Mouse (Mus musculus): ENCODE data around the gene Xpo4.

DNA sequence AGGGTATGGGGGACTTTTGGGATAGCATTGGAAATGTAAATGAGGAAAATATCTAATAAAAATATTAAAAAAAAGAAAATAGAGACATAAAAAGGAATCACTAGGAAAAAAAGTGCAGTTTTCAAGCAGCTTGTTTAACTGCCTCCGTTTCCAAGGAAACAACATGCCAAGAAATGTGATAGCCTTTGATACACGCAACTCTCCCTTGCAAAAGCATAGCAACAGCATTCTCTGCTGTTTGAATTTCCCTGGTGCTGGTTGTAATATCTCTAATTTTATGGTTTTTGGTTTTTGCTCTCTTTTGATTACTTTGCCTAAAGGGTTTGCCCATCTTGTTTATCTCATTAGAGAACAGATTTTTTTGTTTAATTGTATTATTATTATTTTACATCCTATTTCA lies 10.3 kb upstream of the Xpo4 start:
- TF ChIP-seq GATA1 (IDR thresholded peaks at IDR 0.05; ENCODE audit: borderline replicate concordance, low read length) (no peak), FLI1 (IDR thresholded peaks at IDR 0.05; ENCODE audit: low read length) (no peak)

Data from megakaryocyte, embryonic 14.5 days (primary cell).